Mouse (Mus musculus) adrenal gland (tissue): Measurements from ENCODE around the gene Acsbg2.

Source experiments
- intact Hi-C: fragments of 180-260 bp; cut with DNase I; formaldehyde crosslinking; loops from one replicate; pipeline ENCODE4 v1.15.1; 2025

Gene Acsbg2

DNA sequence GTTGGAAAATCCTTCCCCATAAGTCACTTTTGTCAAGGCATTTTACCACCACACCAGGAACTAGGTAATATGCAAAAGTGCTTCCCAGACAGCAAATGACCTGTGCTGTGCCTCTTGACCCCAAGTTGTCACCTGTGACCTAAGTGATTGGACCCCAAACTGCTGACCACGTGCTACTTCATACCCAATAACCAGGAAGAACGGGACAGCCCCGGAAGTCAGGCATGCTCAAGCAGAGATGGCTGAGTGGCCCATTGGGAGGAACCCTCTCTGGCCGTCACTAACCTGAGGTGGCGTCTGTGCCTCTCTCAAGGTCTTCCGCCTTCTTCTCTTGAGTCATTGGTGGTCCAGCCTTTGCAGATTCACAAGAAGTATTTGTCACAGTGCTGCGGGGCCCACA, 1.7 kb downstream of the Acsbg2 start:
- intact Hi-C loops = no loop called here

DNA sequence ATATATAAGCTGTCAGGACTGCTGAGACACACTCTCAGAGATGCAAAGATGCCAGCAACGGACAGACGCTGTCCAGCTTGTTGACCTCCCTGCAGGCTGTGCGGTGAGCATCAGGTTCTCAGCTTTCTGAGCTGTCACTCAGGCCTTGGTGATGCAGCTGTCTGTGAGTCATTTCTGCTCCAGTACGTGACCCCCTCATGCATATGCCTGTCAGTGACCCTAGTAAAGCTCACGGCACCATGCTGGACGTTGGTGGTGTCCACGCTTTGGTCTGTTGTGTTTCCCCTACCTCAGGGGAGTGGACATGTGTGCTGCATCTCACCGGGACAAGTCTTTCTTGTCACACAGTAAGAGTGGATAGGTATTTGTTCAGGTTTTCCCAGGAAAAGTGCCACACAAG, 2.5 kb downstream of the Acsbg2 start:
- intact Hi-C loops = no loop called here

DNA sequence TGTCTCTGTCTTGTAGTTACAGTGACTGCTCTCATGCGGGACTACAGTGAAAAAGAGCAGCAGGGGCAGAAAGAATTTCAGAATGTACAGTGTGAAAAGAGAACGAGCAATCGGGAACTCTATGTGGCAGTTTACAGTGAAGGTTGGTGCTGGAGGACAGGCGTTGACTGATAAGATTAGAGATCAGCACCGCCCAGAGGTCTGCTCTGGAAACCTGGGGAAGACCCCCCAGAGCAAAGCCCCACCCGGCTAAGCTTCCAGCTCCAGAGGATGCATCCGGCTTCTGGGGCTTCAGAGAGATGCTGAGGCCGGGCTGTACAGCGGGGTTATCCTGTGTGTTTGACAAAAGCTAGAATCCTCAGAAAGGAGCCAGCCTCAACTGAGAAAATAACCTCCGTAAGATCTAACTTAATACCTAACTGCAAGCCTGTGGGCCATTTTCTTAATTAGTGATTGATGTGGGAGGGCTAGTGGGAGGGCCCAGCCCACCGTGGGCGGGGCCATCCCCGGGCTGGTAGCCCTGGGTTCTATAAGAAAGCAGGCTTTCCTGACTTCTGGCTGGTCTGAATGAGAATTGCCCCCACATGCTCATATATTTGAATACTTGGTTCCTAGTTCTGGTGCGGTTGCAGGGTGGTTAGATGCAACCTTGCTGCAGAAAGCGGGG, 3.8 kb downstream of the Acsbg2 start:
- intact Hi-C loops = no loop called here

DNA sequence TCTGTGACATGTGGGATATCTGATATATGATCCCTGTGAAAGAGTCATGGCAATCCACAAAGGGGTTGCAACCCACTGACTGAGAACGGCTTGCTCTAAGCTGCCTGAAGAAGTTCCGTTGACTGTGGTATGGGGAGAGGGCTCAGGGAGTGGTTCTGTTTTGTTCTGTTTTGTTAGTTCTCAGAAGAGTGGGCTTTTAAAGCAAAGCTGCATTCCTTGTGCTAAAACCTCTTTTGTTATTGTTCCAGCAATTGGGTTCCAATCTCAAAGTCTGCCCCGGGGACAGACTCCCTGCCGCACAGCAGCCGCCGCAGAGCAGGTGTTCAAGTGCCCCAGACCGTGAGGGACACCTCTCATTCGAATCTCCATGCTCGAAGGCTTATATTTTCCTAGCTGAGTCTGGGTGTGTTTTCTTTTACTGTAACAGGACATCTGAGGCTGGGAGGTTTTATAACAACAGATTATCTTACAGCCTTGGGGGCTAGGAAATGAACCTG, 4.7 kb downstream of the Acsbg2 start:
- intact Hi-C loops = no loop called here

DNA sequence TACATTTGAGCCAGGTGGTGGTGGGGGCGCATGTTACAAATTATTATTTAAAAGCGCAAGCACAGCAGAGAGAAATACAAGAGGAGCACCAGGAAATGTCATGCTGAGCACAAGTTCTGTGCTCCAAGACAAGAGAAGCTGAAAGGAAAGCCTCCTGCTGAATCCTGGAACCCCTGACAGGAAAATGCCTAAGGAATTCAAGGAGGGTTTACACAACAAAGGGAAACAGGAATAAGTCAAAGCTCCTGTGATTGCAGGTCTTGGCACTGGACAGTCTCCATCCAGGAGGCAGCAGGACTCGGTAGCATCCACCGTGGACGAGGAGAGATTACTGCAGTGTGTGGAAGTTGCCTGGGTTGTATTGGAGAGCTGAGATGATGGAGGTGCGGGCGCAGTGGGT, 8.2 kb downstream of the Acsbg2 start:
- intact Hi-C loops = no loop called here

DNA sequence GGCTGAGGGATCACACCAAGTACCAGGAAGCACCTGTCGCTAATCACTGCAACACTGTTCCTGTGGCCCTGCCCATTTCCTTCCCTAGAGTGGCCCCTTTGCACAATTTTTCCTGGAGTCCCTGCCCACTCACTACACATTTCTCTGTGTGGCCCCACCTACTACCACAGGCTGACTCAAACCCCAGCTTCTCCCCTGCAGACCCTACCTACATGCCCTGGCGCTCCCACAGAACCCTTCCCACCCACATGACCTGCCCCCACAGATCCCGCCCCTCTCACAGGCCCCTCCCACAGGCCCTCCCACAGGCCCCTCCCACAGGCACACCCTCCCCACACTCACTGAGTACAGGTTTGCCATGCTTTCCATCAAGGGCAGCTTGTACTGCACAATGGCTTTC, 13.1 kb downstream of the Acsbg2 start:
- intact Hi-C loops = no loop called here

DNA sequence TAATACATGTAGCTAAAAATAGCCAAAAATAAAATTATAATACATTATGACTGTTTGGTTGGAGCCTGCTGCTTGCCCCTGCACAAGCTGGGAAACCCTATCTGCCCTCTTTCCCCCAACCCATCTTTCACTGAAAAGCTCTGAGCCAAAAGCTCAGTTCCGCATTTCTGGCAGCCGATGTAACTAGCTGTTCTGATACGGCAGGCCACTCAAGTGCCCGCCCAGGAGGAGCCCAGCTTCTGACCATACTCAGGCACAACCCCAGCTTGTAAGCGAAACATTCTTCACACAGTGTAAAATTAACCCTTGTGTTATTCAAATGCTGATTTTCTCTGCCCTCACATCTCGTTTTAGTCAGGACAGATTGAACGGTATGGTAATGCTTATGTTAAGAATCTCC, 15.3 kb downstream of the Acsbg2 start:
- intact Hi-C loops = loop anchor here (1.0 kb wide), 1 partner anchor 51 kb away; no protein-coding TSS in a partner anchor

DNA sequence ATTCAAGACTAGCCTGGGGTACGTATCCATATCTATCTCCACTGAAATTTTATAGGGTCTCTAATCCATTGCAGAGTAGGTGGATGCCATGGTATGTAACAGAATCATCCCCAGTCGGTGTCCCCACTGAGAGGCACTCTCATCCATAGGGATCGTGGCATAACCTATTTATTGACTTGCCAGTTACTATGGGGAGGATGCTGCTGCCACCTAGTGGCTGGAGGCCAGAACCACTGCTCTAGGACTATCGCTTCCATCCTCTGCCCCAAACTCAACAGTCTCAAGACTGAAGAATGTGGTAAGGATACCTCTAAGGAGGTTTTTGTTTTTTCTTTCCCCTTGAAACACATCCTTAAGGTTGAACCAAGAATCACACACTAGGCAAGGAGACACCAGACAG, 16.0 kb downstream of the Acsbg2 start:
- intact Hi-C loops = loop anchor here (1.0 kb wide), 1 partner anchor 50 kb away; no protein-coding TSS in a partner anchor

DNA sequence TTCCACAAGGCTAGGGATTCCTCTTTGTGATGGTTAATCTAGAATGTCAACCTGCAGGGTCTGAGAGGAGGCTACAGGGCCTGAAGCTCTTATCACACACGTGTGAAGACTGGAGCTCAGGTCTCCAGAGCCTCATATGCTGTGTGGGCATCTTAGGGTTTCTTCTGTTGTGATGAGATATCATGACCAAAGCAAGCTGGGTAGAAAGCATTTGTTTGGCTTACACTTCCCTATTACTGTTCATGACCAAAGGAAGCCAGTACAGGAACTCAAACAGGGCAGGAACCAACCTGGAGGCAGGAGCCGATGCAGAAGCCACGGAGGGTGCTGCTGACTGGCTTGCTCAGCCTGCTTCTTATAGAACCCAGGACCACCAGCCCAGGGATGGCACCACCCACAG, 18.8 kb downstream of the Acsbg2 start:
- intact Hi-C loops = no loop called here

DNA sequence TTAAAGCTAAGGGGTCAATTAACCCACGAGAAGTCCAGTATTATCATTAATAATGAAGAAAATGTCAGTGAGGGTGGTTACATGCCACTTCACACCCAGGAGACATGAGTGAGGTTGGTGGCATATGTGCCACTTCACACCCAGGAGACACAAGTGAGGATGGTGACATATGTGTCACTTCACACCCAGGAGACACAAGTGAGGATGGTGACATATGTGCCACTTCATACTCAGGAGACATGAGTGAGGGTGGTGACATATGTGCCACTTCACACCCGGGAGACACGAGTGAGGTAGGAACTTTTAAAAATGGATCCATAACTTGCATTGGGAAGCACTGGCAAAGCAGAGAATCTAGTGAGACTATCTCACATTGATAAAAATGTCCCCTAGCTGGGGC, 23.1 kb downstream of the Acsbg2 start:
- intact Hi-C loops = no loop called here

DNA sequence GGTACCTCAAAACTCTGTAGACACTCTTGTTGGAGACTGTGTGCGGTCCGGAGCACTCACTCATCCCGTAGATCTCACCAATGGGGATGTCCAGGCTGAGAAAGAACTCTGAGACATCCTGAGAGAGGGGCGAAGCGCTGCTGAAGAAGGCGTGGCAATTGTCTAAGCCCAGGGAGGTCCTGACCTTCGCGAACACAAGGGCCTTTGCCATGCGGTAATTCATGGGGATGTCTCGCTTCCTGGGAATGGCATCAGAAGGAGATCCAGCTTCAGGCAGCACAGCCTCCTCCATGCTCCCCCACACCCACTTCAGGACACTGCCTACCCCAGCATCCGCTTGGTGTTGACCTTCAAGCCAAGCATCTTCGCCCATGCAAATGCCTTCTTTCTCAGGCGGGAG, 24.5 kb downstream of the Acsbg2 start:
- intact Hi-C loops = no loop called here

DNA sequence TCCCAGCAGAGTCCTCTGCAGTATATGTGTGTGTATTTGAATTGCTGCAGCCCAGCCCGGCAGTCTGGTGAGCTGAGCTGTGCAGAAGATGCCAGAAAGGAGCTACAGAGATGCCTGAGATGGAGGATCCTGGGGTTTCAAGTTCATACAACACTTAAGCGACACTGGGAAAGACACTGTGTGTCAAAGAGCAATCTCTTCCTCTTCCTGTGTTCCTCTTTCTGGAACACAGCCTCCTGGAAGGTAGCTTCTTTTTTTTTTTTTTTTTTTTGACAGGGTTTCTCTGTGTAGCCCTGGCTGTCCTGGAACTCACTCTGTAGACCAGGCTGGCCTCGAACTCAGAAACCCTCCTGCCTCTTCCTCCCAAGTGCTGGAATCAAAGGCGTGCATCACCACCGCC, 25.5 kb downstream of the Acsbg2 start:
- intact Hi-C loops = no loop called here

DNA sequence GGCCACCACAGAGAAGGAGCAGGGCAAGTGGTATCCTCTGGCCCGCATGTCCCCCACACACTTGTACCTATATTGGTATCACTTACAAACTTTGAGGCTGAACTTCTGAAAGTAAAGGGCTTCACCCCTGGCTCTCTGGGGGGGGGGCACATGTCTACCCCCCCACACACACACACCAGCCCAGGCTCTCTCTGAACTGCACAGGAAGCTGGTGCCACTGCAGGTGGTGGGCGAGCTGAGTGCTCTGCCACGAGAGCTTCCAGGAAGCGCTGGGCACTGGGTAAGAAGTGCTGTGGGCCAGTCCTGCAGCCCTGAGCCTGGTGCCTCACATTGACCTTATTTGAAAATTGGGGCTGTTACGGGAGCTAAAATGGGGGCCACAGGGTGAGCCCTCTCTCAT, 30.6 kb downstream of the Acsbg2 start:
- intact Hi-C loops = no loop called here

DNA sequence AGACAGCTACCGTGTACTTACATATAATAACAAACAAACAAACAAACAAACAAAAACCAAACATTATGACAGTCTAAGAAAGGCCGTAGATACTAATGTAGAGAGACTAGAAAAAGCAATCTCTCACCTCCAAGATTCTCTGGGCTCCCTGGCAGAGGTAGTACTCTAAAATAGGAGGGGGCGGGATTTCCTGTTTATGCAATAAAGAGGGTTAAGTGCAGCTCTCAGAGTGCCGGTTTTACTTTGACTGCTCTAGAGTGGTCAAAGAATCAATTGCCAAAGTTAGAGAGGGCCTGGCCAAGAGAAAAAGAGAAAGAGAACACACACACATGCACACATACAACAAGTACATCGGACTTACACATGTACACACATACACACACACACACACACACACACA, 32.1 kb downstream of the Acsbg2 start:
- intact Hi-C loops = no loop called here

DNA sequence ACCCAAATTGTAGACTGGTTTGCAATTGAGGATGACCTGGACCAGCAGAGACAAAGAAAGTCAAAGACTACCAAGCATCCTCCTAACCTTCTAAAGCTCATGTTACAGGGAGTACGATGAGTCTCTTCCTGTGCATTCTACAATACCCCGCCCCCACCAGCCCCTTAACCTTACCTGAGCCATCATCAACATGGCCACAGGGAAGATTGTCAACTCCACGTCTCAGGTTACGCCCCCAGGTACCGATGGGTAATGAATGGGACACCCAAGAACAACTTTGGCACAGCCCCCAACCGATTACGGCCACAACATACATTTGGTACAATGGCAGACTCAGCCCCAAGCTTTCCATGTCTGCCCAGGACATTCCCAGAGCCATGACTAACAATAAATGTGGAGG, 33.7 kb downstream of the Acsbg2 start:
- intact Hi-C loops = no loop called here

DNA sequence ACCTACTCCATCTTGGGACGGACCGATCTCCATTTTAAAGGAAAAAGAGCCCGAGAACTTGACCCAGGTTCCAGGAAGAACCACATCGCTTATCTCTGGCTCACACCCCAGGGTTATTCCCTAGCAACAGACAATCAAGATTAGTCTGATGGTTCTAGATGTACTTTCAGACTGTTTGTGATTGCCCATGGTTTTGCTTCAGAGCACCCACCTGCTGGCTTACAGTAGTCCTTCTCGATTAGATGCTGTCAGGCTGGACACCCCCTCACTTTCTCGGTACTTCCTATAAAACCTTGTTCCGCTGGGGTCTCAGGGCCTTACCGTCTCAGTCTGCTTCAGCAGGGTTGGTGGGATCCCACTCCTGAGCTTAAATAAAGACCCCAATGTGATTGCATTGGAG, 37.9 kb downstream of the Acsbg2 start:
- intact Hi-C loops = no loop called here

DNA sequence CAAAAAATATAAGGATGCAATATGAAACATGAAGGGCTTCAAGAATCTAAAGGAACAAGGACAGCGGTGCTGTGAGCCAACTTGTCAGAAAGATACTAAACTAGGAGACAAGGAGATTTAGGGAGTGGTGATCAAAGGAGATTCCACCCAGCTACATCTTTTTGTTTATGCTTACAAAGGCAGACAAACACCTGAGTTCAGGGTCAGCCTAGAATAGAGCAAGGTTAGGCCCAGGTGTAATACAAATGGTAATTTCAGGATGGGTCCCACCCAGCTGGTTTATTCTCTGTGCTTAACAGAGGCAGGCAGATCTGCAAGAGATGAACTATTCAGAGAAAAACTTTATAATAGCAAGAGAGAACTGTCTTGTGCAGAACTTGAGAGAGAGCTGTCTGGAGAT, 40.9 kb downstream of the Acsbg2 start:
- intact Hi-C loops = no loop called here

DNA sequence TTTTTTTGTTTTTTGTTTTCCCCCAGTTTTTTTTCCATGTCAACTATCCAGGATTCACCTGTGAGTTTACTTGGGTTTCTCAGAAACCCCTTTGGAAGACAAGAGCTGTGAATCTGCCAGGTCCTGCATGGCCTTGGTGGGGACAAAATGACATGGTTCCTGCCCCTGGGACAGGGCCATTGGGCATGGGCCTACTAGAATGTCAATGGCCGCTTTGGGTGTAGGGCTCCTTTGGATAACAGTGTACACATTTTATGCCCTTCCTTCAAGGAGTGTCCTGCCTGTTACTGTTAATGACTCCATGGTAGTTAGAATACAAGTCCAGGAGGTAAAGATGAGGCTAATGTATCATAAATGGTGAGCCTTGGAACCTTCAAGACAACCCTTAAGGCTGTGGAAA, 41.3 kb downstream of the Acsbg2 start:
- intact Hi-C loops = no loop called here

DNA sequence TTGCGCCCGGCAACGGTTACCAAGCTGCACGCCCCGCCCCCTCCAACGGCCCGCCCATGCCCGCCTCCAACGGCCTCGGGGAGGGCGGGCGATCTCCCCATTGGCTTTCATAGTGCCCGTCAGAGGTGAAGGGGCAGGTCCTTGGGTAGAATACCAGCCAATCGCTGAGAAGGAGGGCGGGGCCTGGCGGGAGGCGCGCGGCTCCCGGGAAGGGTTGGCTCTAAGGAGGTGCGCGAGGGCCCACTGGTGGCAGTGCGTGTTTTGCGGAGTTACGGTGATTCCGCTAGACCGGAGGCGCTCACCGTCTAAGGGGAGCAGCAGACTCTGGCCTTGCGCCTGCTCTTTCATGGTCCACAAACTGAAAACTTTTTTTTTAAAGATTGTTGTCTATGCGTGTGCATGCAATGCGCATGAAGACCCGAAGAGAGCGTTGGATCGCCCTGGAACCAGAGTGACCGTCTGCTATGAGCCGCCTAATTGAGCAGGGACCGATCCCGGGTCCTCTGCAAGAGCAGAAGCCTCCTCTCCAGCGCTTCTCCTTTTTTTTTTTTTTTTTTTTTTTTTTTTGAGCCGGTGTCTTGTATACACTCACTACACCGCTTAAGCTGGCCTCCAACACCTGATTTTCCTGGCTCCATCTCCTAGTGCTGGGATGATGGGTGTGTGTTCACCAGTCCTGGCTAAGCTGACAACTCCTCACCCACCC, 43.0 kb downstream of the Acsbg2 start:
- intact Hi-C loops = no loop called here

DNA sequence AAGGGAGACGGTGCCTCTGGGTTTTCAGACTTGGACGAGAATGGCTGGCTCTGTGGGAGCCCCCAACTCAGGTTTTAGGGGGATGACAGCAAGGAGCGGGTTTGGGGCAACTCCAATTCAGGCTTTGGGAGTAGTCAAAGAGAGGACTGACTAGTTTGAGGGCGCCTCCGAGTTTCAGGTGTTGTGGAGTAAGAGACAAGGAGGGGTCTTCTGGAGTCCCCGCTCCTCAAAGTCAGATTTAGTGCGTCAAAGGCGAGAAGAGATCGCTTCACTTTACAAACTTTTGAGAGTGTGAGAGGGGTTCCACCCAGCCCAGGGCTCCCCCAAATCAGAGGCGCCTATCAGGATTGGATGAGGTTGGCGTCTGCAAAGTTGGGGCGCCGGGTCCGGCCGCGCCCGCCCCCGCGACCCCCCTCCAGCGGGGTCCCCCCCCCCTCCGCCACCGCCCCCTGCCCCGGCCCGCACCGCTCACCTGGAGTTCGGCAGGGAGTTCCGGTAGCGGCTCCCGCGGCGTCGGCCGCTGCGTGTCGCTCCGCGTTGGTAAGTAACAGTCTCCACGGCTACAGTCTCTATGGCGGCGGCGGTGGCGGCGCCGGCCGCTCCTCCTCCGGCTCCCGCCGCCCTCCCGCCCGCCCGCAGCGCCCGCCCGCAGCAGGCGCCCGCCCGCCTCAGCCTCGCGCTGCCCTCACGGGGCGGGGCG, 43.7 kb downstream of the Acsbg2 start, which contains the start of gene Rfx2:
Gene Rfx2, minus strand, starts transcription at position 603 of the 700 bp plus-strand sequence.
- intact Hi-C loops = no loop called here

DNA sequence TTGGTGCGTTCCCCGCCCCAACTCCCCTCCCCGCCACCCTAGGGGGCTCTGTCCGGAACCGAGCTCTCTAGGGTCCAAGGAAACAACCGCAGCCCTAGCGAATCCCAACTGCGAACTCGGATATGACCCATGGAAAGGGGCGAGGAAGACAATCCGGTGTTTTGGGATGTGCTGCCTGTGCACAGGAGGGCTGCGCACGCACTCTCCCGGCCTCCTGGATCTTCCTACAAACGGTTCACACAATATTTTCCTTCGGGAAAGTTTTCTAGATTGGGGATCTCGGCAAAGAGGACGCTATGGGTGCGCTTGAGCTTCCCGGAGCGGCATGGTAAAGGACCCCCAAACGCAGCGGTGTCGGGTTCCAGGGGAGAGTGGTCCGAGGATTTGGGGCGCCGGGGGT, 44.5 kb downstream of the Acsbg2 start:
- intact Hi-C loops = no loop called here

DNA sequence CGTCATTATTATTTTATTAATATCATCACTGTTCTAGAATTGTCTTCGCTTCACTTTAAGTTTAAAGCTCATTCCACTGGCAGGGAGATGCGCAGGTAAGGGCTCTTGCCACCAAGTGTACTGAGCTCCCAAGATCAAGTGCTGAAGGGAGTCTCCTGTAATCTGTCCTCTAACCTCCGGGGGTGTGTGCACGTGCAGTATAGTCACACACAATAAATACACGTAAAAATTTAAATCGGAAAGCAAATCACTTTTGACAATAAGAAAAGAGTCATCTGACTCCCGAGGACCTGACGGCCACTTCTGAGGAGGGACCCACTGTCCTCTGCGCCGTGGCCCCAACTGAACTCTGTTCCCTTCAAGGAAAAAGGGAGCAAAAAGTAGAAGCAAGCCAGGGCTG, 45.1 kb downstream of the Acsbg2 start:
- intact Hi-C loops = no loop called here
